Mouse (Mus musculus) neural tube, embryonic 10.5 days (tissue): ENCODE measurements around the gene Ppt2.
A peak's percentile ranks its signal among the peaks of the same experiment; 100 is the strongest.

Experiments
- DNase-seq: peaks from one replicate; pipeline ENCODE4 v3.0.0-alpha.2; 2017; ENCODE audit warnings: low spot score; ENCODE audit errors: extremely low spot score

The Ppt2 gene

GRCm38 (mm10) chr17:34656666-34657065, 28.4 kb upstream of the Ppt2 start:
- DNase-seq, result no peak

GRCm38 (mm10) chr17:34655581-34655991, 27.3 kb upstream of the Ppt2 start:
- DNase-seq, result no peak

- DNase-seq, result no peak
Observed at GRCm38 (mm10) chr17:34655160-34655559, 26.9 kb upstream of the Ppt2 start.

GRCm38 (mm10) chr17:34654392-34654791, 26.1 kb upstream of the Ppt2 start:
- DNase-seq, result no peak

- peak; percentile 54 for DNase-seq
Observed at GRCm38 (mm10) chr17:34653746-34654285, 25.5 kb upstream of the Ppt2 start.

GRCm38 (mm10) chr17:34652985-34653384, 24.7 kb upstream of the Ppt2 start:
- DNase-seq, result no peak

GRCm38 (mm10) chr17:34652546-34652945, 24.2 kb upstream of the Ppt2 start:
- no peak for DNase-seq

GRCm38 (mm10) chr17:34651507-34652221, 23.4 kb upstream of the Ppt2 start:
- DNase-seq, result no peak

- no peak for DNase-seq
Observed at GRCm38 (mm10) chr17:34650781-34651180, 22.5 kb upstream of the Ppt2 start.

- DNase-seq, result no peak
Observed at GRCm38 (mm10) chr17:34649106-34649864, 21.0 kb upstream of the Ppt2 start.

GRCm38 (mm10) chr17:34648141-34648890, 20.0 kb upstream of the Ppt2 start:
- no peak for DNase-seq

GRCm38 (mm10) chr17:34646906-34647787, 18.8 kb upstream of the Ppt2 start, which contains the start of gene Atf6b:
Gene Atf6b (plus strand): TSS chr17:34647146.
- peak; percentile 88 for DNase-seq

GRCm38 (mm10) chr17:34645831-34646511, 17.7 kb upstream of the Ppt2 start:
- no peak for DNase-seq

- DNase-seq, result no peak
Observed at GRCm38 (mm10) chr17:34645256-34645829, 17.0 kb upstream of the Ppt2 start.

GRCm38 (mm10) chr17:34644608-34645007, 16.3 kb upstream of the Ppt2 start, which contains the start of gene Fkbpl:
Gene Fkbpl (plus strand): TSS chr17:34644764.
- DNase-seq, result peak; percentile 92

- DNase-seq, result no peak
Observed at GRCm38 (mm10) chr17:34643944-34644343, 15.6 kb upstream of the Ppt2 start.

- DNase-seq, result no peak
Observed at GRCm38 (mm10) chr17:34643379-34643778, 15.1 kb upstream of the Ppt2 start.

GRCm38 (mm10) chr17:34641945-34642344, 13.6 kb upstream of the Ppt2 start:
- no peak for DNase-seq

GRCm38 (mm10) chr17:34640778-34641601, 12.7 kb upstream of the Ppt2 start:
- peak; percentile 54 for DNase-seq
